In genomic region chr1:182087351-182087750, GRCm38 (mm10) we compare ENCODE assay signal across 13 mouse cellular contexts. TPM values are rescaled to one million over a fixed set of nuclear protein-coding genes. Genes with fewer than 3 reads are reported as not detected.
A peak's percentile ranks its signal among the peaks of the same experiment; 100 is the strongest.
DNase-seq lines count a peak whose midpoint lies in the region; ATAC-seq and TF ChIP-seq lines count a peak whose summit lies in the region.
"Had no signal": no experiment of that assay in that cellular context is flagged by ENCODE, and none has a peak within 500 bp of the region (broad histone marks: within the 10 kb centered on the region; RNA-seq: fewer than 3 reads in every experiment).

No protein-coding gene starts in this region.

- H3K27me3 ChIP-seq in heart, embryonic 10.5 days (ENCODE audit: insufficient read depth, poor library complexity, severe bottlenecking), result no peaks in the 10 kb centered on the region
- H3K27me3 ChIP-seq in lung, postnatal 0 days (replicated peaks; ENCODE audit: insufficient read depth, low read length), result 0 out of 2 replicates have a peak, but pooled peaks cover 3% of the 10 kb centered on the region
- no peaks in the 10 kb centered on the region for H3K27me3 ChIP-seq in embryonic facial prominence, embryonic 10.5 days (replicated peaks; ENCODE audit: low read depth, poor library complexity, severe bottlenecking)
- H3K27me3 ChIP-seq: hindbrain, embryonic 13.5 days; Patski had no signal

- intact Hi-C loops in heart, postnatal 10 days (cut with DNase I), result no loop called here

- H3K27ac ChIP-seq in heart, embryonic 10.5 days, result peak overlapping the region; percentile 88
- no peak overlapping the region for H3K27ac ChIP-seq in lung, postnatal 0 days (ENCODE audit: low read length)
- peak overlapping the region; percentile 64 for H3K27ac ChIP-seq in bone marrow macrophage, adult 2 months (ENCODE audit: insufficient read depth, low read depth, low read length)
- H3K27ac ChIP-seq in embryonic facial prominence, embryonic 10.5 days (replicated peaks), result no peak overlapping the region
- H3K27ac ChIP-seq: forebrain, embryonic 10.5 days; hindbrain, embryonic 13.5 days had no signal

- H3K9me3 ChIP-seq in heart, embryonic 10.5 days, result no peaks in the 10 kb centered on the region
- H3K9me3 ChIP-seq in lung, postnatal 0 days (ENCODE audit: low read length), result no peaks in the 10 kb centered on the region
- H3K9me3 ChIP-seq in embryonic facial prominence, embryonic 10.5 days, result no peaks in the 10 kb centered on the region
- H3K9me3 ChIP-seq: forebrain, embryonic 10.5 days; hindbrain, embryonic 13.5 days had no signal

- H3K4me1 ChIP-seq in heart, embryonic 10.5 days, result peaks cover 81% of the 10 kb centered on the region
- peaks cover 31% of the 10 kb centered on the region; the same call in 1 of the 2 replicates for H3K4me1 ChIP-seq in lung, postnatal 0 days (ENCODE audit: insufficient read depth, low read depth, low read length)
- H3K4me1 ChIP-seq in bone marrow macrophage, adult 2 months (ENCODE audit: control insufficient read depth, insufficient read depth, low read length), result peaks cover 29% of the 10 kb centered on the region
- H3K4me1 ChIP-seq in embryonic facial prominence, embryonic 10.5 days, result peaks cover 69% of the 10 kb centered on the region

- H3K9ac ChIP-seq in lung, postnatal 0 days (replicated peaks; ENCODE audit: low read depth), result no peak overlapping the region
- H3K9ac ChIP-seq: hindbrain, embryonic 13.5 days had no signal

- H3K4me3 ChIP-seq in heart, embryonic 10.5 days, result no peak overlapping the region
- no peak overlapping the region for H3K4me3 ChIP-seq in lung, postnatal 0 days (ENCODE audit: low read depth, low read length)
- H3K4me3 ChIP-seq in bone marrow macrophage, adult 2 months (ENCODE audit: insufficient read depth, low read length), result no peak overlapping the region
- H3K4me3 ChIP-seq in embryonic facial prominence, embryonic 10.5 days, result no peak overlapping the region
- H3K4me3 ChIP-seq: erythroblast, embryonic 14.5 days; forebrain, embryonic 10.5 days; hindbrain, embryonic 13.5 days had no signal

- DNase-seq in heart, embryonic 10.5 days (ENCODE audit: low spot score), result no peak
- DNase-seq in heart, postnatal 10 days, result no peak
- DNase-seq in lung, postnatal 0 days (ENCODE audit: low spot score), result peak; percentile 53
- DNase-seq in lung, adult 18-20 months, result no peak
- DNase-seq in cerebellum, adult 8-10 months, result no peak
- no peak for DNase-seq in embryonic facial prominence, embryonic 10.5 days (ENCODE audit: low spot score)
- DNase-seq: heart, postnatal 14 days had no signal

- TF ChIP-seq EP300 in lung, postnatal 0 days (IDR thresholded peaks at IDR 0.05), result no peak

- TF ChIP-seq CTCF in lung, postnatal 0 days (IDR thresholded peaks at IDR 0.05), result no peak
- TF ChIP-seq CTCF in bone marrow macrophage, adult 2 months (IDR thresholded peaks at IDR 0.05; ENCODE audit: low read depth, low read length), result no peak

- no peak overlapping the region for H3K4me2 ChIP-seq in lung, postnatal 0 days (replicated peaks; ENCODE audit: low read depth, low read length)
- H3K4me2 ChIP-seq: hindbrain, embryonic 13.5 days had no signal

- WGBS in heart, embryonic 10.5 days, result 65% methylated on average over 3 of the region's 3 CpGs
- 50% methylated on average over 3 of the region's 3 CpGs for WGBS in lung, postnatal 0 days
- 88% methylated on average over 3 of the region's 3 CpGs for WGBS in embryonic facial prominence, embryonic 10.5 days

- ATAC-seq in lung, postnatal 0 days, result peak; percentile 22; the same call in 1 of the 2 replicates
- ATAC-seq: activated CD4-positive, CD25-positive, alpha-beta regulatory T cell, adult 4 months; Patski had no signal

- H3K36me3 ChIP-seq in heart, embryonic 10.5 days, result no peaks in the 10 kb centered on the region
- no peaks in the 10 kb centered on the region for H3K36me3 ChIP-seq in lung, postnatal 0 days (ENCODE audit: insufficient read depth, low read length)
- no peaks in the 10 kb centered on the region for H3K36me3 ChIP-seq in embryonic facial prominence, embryonic 10.5 days (replicated peaks)
- H3K36me3 ChIP-seq: forebrain, embryonic 10.5 days; hindbrain, embryonic 13.5 days had no signal

- TF ChIP-seq POLR2A in bone marrow macrophage, adult 2 months (IDR thresholded peaks at IDR 0.05; ENCODE audit: borderline replicate concordance, low read depth, low read length), result no peak

RNA-seq across cellular contexts. Expression of gene Srp9, which starts 37.2 kb away (rescaled TPM):
- polyA plus RNA-seq in heart, embryonic 10.5 days (2016; fragmentation: Nextera tagmentation; extraction: Ambion mirVana), result 121 and 128 TPM in 2 replicates
- 10 to 100 TPM; 48.1 to 49.0 TPM for total RNA-seq in heart, postnatal 10 days (2021)
- polyA plus RNA-seq in lung, postnatal 0 days (2015; fragmentation: Nextera tagmentation; extraction: Ambion mirVana), result 146 and 148 TPM in 2 replicates
- polyA plus RNA-seq in bone marrow macrophage, adult 2 months (2012; ENCODE audit: insufficient read depth, insufficient read length, missing spikeins), result 81.0 and 100 TPM in 2 replicates
- 159 and 166 TPM in 2 replicates for polyA plus RNA-seq in embryonic facial prominence, embryonic 10.5 days (2016; fragmentation: Nextera tagmentation; extraction: Ambion mirVana)

Comparison
In these comparisons a context has a peak if more than half of its experiments do, and no peak if none do; other contexts are left out.
1. H3K27ac ChIP-seq: peak in heart, embryonic 10.5 days (single experiment) and bone marrow macrophage, adult 2 months (single experiment); none in lung, postnatal 0 days (single experiment) and embryonic facial prominence, embryonic 10.5 days (single experiment).